Mouse (Mus musculus): ENCODE results near the gene Elovl6. TPM values are rescaled to one million over a fixed set of nuclear protein-coding genes. Genes with fewer than 3 reads are reported as not detected.

Gene Elovl6
- total and polyA plus RNA-seq, 2 experiments from 2014 or later: 39.1 to 46.9 TPM

GRCm38 (mm10) chr3:129540882-129541281 lies 8.7 kb downstream of the Elovl6 start:
- ATAC-seq: no peak
- WGBS: 86% methylated on average over 2 of the region's 2 CpGs

GRCm38 (mm10) chr3:129541456-129541855 lies 9.3 kb downstream of the Elovl6 start:
- H3K4me3 ChIP-seq (ENCODE audit: low read depth, low read length): no peak overlapping the region
- peaks cover 11% of the 10 kb centered on the region; the same call in 1 of the 2 replicates for H3K4me1 ChIP-seq (ENCODE audit: insufficient read depth)
- no peak for TF ChIP-seq CTCF (IDR thresholded peaks at IDR 0.05; ENCODE audit: low read depth)
- no peak overlapping the region for H3K9ac ChIP-seq
- no peak overlapping the region for H3K27ac ChIP-seq (ENCODE audit: low read depth, low read length)
- DNase-seq: no peak
- no peaks in the 10 kb centered on the region for H3K27me3 ChIP-seq (ENCODE audit: insufficient read depth, low read length)
- no peak overlapping the region for H3K4me2 ChIP-seq (ENCODE audit: low read depth)
- 97% methylated on average over 11 of the region's 11 CpGs for WGBS
- H3K36me3 ChIP-seq (ENCODE audit: insufficient read depth): peaks cover 8% of the 10 kb centered on the region; the same call in 1 of the 2 replicates
- ATAC-seq: no peak
- no peaks in the 10 kb centered on the region for H3K9me3 ChIP-seq (ENCODE audit: low read length)

More at GRCm38 (mm10) chr3:129540882-129541281, 8.7 kb downstream of the Elovl6 start:
- Histone ChIP-seq H3K9ac (no peak overlapping the region), H3K36me3 (ENCODE audit: insufficient read depth) (peaks cover 8% of the 10 kb centered on the region; the same call in 1 of the 2 replicates), H3K27me3 (ENCODE audit: insufficient read depth, low read length) (no peaks in the 10 kb centered on the region), H3K4me3 (ENCODE audit: low read depth, low read length) (no peak overlapping the region), H3K27ac (ENCODE audit: low read depth, low read length) (no peak overlapping the region), H3K4me1 (ENCODE audit: insufficient read depth) (peaks cover 11% of the 10 kb centered on the region; the same call in 1 of the 2 replicates), H3K9me3 (ENCODE audit: low read length) (no peaks in the 10 kb centered on the region), H3K4me2 (ENCODE audit: low read depth) (no peak overlapping the region)
- DNase-seq: no peak
- TF ChIP-seq CTCF (IDR thresholded peaks at IDR 0.05; ENCODE audit: low read depth): no peak

GRCm38 (mm10) chr3:129543376-129543775 lies 11.2 kb downstream of the Elovl6 start:
- Histone ChIP-seq H3K9me3 (ENCODE audit: low read length) (no peaks in the 10 kb centered on the region), H3K4me1 (ENCODE audit: insufficient read depth) (no peaks in the 10 kb centered on the region), H3K27me3 (ENCODE audit: insufficient read depth, low read length) (no peaks in the 10 kb centered on the region), H3K36me3 (ENCODE audit: insufficient read depth) (peaks cover 8% of the 10 kb centered on the region; the same call in 1 of the 2 replicates), H3K4me3 (ENCODE audit: low read depth, low read length) (no peak overlapping the region), H3K9ac (no peak overlapping the region), H3K4me2 (ENCODE audit: low read depth) (no peak overlapping the region), H3K27ac (ENCODE audit: low read depth, low read length) (no peak overlapping the region)
- ATAC-seq: no peak
- TF ChIP-seq CTCF (IDR thresholded peaks at IDR 0.05; ENCODE audit: low read depth): no peak
- no peak for DNase-seq
- 98% methylated on average over 3 of the region's 3 CpGs for WGBS

GRCm38 (mm10) chr3:129544217-129544616 lies 12.1 kb downstream of the Elovl6 start:
- no peak overlapping the region for H3K9ac ChIP-seq
- ATAC-seq: no peak
- 100% methylated on average over 1 of the region's 1 CpGs for WGBS
- no peak for TF ChIP-seq CTCF (IDR thresholded peaks at IDR 0.05; ENCODE audit: low read depth)
- H3K27me3 ChIP-seq (ENCODE audit: insufficient read depth, low read length): no peaks in the 10 kb centered on the region
- H3K4me2 ChIP-seq (ENCODE audit: low read depth): no peak overlapping the region
- H3K27ac ChIP-seq (ENCODE audit: low read depth, low read length): no peak overlapping the region
- H3K36me3 ChIP-seq (ENCODE audit: insufficient read depth): peaks cover 8% of the 10 kb centered on the region; the same call in 1 of the 2 replicates
- no peak overlapping the region for H3K4me3 ChIP-seq (ENCODE audit: low read depth, low read length)
- DNase-seq: no peak
- H3K9me3 ChIP-seq (ENCODE audit: low read length): no peaks in the 10 kb centered on the region
- H3K4me1 ChIP-seq (ENCODE audit: insufficient read depth): no peaks in the 10 kb centered on the region

- Histone ChIP-seq H3K4me2 (ENCODE audit: low read depth) (no peak overlapping the region), H3K9me3 (ENCODE audit: low read length) (no peaks in the 10 kb centered on the region), H3K36me3 (ENCODE audit: insufficient read depth) (peaks cover 8% of the 10 kb centered on the region; the same call in 1 of the 2 replicates), H3K9ac (no peak overlapping the region), H3K27me3 (ENCODE audit: insufficient read depth, low read length) (no peaks in the 10 kb centered on the region), H3K27ac (ENCODE audit: low read depth, low read length) (no peak overlapping the region), H3K4me3 (ENCODE audit: low read depth, low read length) (no peak overlapping the region), H3K4me1 (ENCODE audit: insufficient read depth) (no peaks in the 10 kb centered on the region)
- 69% methylated on average over 1 of the region's 1 CpGs for WGBS
- DNase-seq (no peak), ATAC-seq (no peak)
- no peak for TF ChIP-seq CTCF (IDR thresholded peaks at IDR 0.05; ENCODE audit: low read depth)
These were observed 13.1 kb downstream of the Elovl6 start for GRCm38 (mm10) chr3:129545228-129545627.

GRCm38 (mm10) chr3:129545801-129546200 lies 13.6 kb downstream of the Elovl6 start:
- 77% methylated on average over 6 of the region's 6 CpGs for whole genome bisulfite sequencing
- Histone ChIP-seq H3K9ac (no peak overlapping the region), H3K4me2 (ENCODE audit: low read depth) (no peak overlapping the region), H3K4me1 (ENCODE audit: insufficient read depth) (no peaks in the 10 kb centered on the region), H3K4me3 (ENCODE audit: low read depth, low read length) (no peak overlapping the region), H3K9me3 (ENCODE audit: low read length) (no peaks in the 10 kb centered on the region), H3K36me3 (ENCODE audit: insufficient read depth) (peaks cover 9% of the 10 kb centered on the region; the same call in 1 of the 2 replicates), H3K27ac (ENCODE audit: low read depth, low read length) (no peak overlapping the region), H3K27me3 (ENCODE audit: insufficient read depth, low read length) (no peaks in the 10 kb centered on the region)
- DNase-seq: no peak
- TF ChIP-seq CTCF (IDR thresholded peaks at IDR 0.05; ENCODE audit: low read depth): no peak
- ATAC-seq: no peak

GRCm38 (mm10) chr3:129547837-129548435 lies 15.8 kb downstream of the Elovl6 start:
- Histone ChIP-seq H3K9me3 (ENCODE audit: low read length) (no peaks in the 10 kb centered on the region), H3K36me3 (ENCODE audit: insufficient read depth) (peaks cover 8% of the 10 kb centered on the region; the same call in 1 of the 2 replicates), H3K4me3 (ENCODE audit: low read depth, low read length) (no peak overlapping the region), H3K9ac (no peak overlapping the region), H3K27me3 (ENCODE audit: insufficient read depth, low read length) (no peaks in the 10 kb centered on the region), H3K4me2 (ENCODE audit: low read depth) (no peak overlapping the region), H3K27ac (ENCODE audit: low read depth, low read length) (no peak overlapping the region), H3K4me1 (ENCODE audit: insufficient read depth) (0 out of 2 replicates have a peak, but pooled peaks cover 3% of the 10 kb centered on the region)
- WGBS: 58% methylated on average over 8 of the region's 8 CpGs
- DNase-seq (peak; percentile 17), ATAC-seq (peak; percentile 20; the same call in 1 of the 2 replicates)
- no peak for TF ChIP-seq CTCF (IDR thresholded peaks at IDR 0.05; ENCODE audit: low read depth)
